Mouse (Mus musculus) lung, postnatal 0 days (tissue): ENCODE data around the gene Drd3.

Source experiments
- CTCF ChIP-seq: IDR thresholded peaks from 2 replicates; pipeline ENCODE4 v1.5.1; 2016; ENCODE audit warnings: antibody characterized with exemption, mild to moderate bottlenecking
- EP300 ChIP-seq: IDR thresholded peaks from 2 replicates; pipeline ENCODE4 v1.6.1; 2016; ENCODE audit warnings: antibody characterized with exemption, mild to moderate bottlenecking, control low read depth

DNA sequence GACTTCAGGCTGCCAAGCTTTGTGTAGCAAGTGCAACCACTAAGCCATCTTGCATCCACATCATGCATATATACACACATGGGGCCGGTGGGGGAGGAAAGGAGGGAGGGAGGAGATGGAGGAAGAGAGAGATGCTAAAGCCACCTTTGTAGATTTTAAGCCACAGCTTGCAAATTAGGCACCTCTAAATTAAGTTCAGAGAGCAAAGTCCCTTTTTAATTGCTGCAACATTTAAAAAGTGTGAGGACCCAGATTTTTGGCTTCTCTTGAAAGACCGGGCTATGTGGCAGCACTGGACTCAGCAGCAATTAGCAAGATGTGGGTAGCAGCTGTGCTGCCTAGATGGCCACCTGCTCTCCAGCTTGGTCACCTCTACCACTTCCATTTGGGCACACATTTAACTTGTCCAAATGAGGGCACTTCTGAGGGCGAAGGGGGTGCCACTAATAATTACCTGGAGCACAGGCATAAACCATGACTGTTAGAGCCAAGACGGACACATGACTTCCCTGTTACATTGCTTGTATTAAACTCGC, 105.2 kb downstream of the Drd3 start:
- TF ChIP-seq CTCF (no peak), EP300 (no peak)
